Mouse (Mus musculus) mesoderm, embryonic 11.5 days (tissue): Measurements from ENCODE around the gene Nosip.
A peak's percentile ranks its signal among the peaks of the same experiment; 100 is the strongest.
"Not testable (repeated sequence)": the region's sequence is repeated elsewhere in the genome, so short reads cannot be mapped to it uniquely, and the experiment has no call there.

ENCODE experiments used
- DNase-seq: peaks from one replicate; pipeline ENCODE4 v3.0.0-alpha.2; 2012; ENCODE audit warnings: low read depth, low spot score

Gene Nosip

GRCm38 (mm10) chr7:45062239-45062835 is at the start of gene Nosip, which contains the start of gene Prrg2:
Gene Nosip, plus strand, starts transcription at chr7:45062429.
Gene Prrg2, minus strand, starts transcription at chr7:45062677.
- peak; percentile 97 for DNase-seq

GRCm38 (mm10) chr7:45012824-45013223 is 49.4 kb upstream of the Nosip start:
- no peak for DNase-seq

- no peak for DNase-seq
Measured at GRCm38 (mm10) chr7:45013366-45014095, 48.7 kb upstream of the Nosip start.

GRCm38 (mm10) chr7:45014096-45014451 is 48.2 kb upstream of the Nosip start:
- DNase-seq = no peak

- DNase-seq = peak; percentile 20
Measured at GRCm38 (mm10) chr7:45015344-45015956, 46.8 kb upstream of the Nosip start.

- peak; percentile 99 for DNase-seq
Measured at GRCm38 (mm10) chr7:45015957-45016612, 46.1 kb upstream of the Nosip start, which contains the start of gene Scaf1. Gene Scaf1, minus strand, starts transcription at chr7:45016363.

- no peak for DNase-seq
Measured at GRCm38 (mm10) chr7:45016761-45017160, 45.5 kb upstream of the Nosip start.

GRCm38 (mm10) chr7:45017242-45018061 is 44.8 kb upstream of the Nosip start, which contains the start of gene Rras:
Gene Rras, plus strand, starts transcription at chr7:45017961.
- peak; percentile 97 for DNase-seq

- DNase-seq = no peak
Measured at GRCm38 (mm10) chr7:45019031-45019571, 43.1 kb upstream of the Nosip start.

GRCm38 (mm10) chr7:45020225-45020624 is 42.0 kb upstream of the Nosip start:
- DNase-seq = no peak

- DNase-seq = not testable (repeated sequence)
Measured at GRCm38 (mm10) chr7:45023711-45024110, 38.5 kb upstream of the Nosip start.

- no peak for DNase-seq
Measured at GRCm38 (mm10) chr7:45024281-45025248, 37.7 kb upstream of the Nosip start.

- no peak for DNase-seq
Measured at GRCm38 (mm10) chr7:45025601-45026220, 36.5 kb upstream of the Nosip start.

GRCm38 (mm10) chr7:45026256-45026655 is 36.0 kb upstream of the Nosip start:
- peak; percentile 49 for DNase-seq

- DNase-seq = no peak
Measured at GRCm38 (mm10) chr7:45027761-45028160, 34.5 kb upstream of the Nosip start.

GRCm38 (mm10) chr7:45028351-45028750 is 33.9 kb upstream of the Nosip start:
- DNase-seq = no peak

- no peak for DNase-seq
Measured at GRCm38 (mm10) chr7:45029995-45030394, 32.2 kb upstream of the Nosip start.

- no peak for DNase-seq
Measured at GRCm38 (mm10) chr7:45030857-45031256, 31.4 kb upstream of the Nosip start.

GRCm38 (mm10) chr7:45033722-45034359 is 28.4 kb upstream of the Nosip start:
- no peak for DNase-seq
